Mouse (Mus musculus) cerebellum, adult 2 months (tissue): ENCODE results near the gene Pkn3.

ENCODE experiments used
- CTCF ChIP-seq: fragments of 200-500 bp; IDR thresholded peaks from 2 replicates; pipeline ENCODE4 v1.5.1; 2011; ENCODE audit warnings: low read depth, mild to moderate bottlenecking, control low read depth, low read length, moderate library complexity, borderline replicate concordance; ENCODE audit not compliant: insufficient read depth
- POLR2A ChIP-seq: fragments of 200-500 bp; IDR thresholded peaks from 2 replicates; pipeline ENCODE4 v1.6.1; 2011; ENCODE audit warnings: low read length, control low read depth, borderline replicate concordance; ENCODE audit not compliant: insufficient read depth

DNA sequence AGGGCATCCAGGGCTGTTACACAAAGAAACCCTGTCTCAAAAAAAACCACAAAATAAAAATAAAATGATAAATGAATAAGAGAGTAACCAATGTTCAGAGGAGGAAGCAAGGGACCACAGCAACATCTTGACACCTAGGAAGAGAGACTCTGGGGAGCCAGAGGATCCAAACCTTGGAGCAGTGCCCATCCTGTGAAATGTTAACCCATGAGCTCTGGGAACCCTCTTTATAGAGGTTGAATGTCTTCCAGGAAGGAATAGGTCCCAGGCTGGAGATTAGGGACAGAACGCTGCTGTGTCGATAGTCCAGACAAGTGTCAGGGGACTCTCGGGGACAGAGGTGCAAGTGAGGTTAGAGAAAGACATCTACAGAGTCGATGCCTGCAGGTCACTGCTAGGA is 42.8 kb downstream of the Pkn3 start:
- TF ChIP-seq CTCF (no peak), POLR2A (no peak)
